Mouse (Mus musculus) hindbrain, embryonic 14.5 days (tissue): ENCODE measurements around the gene Txndc15. TPM values are rescaled to one million over a fixed set of nuclear protein-coding genes. Genes with fewer than 3 reads are reported as not detected.

Experiments used
- ATAC-seq: fragments of 200-750 bp; cut with Nextera tagmentation; 2 replicates; pipeline ENCODE4 v1.8.0; 2017; ENCODE audit warnings: moderate number of reproducible peaks, mild to moderate bottlenecking, moderate TSS enrichment, moderate library complexity; ENCODE audit not compliant: low FRiP score
- DNase-seq: peaks from one replicate; pipeline ENCODE4 v3.0.0-alpha.2; 2015; ENCODE audit warnings: low spot score
- H3K27ac ChIP-seq: fragments of 300-500 bp; sonication (generic); 2 replicates; pipeline ENCODE4 v1.5.1; 2014; ENCODE audit warnings: mild to moderate bottlenecking, moderate library complexity
- H3K27me3 ChIP-seq: fragments of 300-500 bp; sonication (generic); 2 replicates; pipeline ENCODE4 v1.6.1; 2014; ENCODE audit warnings: mild to moderate bottlenecking, low read length, mixed read lengths; ENCODE audit not compliant: control insufficient read depth, insufficient read depth
- H3K36me3 ChIP-seq: fragments of 300-500 bp; sonication (generic); replicated peaks from 2 replicates; pipeline ENCODE4 v1.6.1; 2014; ENCODE audit not compliant: control insufficient read depth, insufficient read depth
- H3K4me1 ChIP-seq: fragments of 300-500 bp; sonication (generic); replicated peaks from 2 replicates; pipeline ENCODE4 v1.6.1; 2014; ENCODE audit warnings: antibody characterized with exemption, low read length, mixed read lengths; ENCODE audit not compliant: control insufficient read depth, insufficient read depth
- H3K4me2 ChIP-seq: fragments of 300-500 bp; sonication (generic); replicated peaks from 2 replicates; pipeline ENCODE4 v1.6.1; 2014; ENCODE audit warnings: mild to moderate bottlenecking, moderate library complexity
- H3K4me3 ChIP-seq: fragments of 300-500 bp; sonication (generic); replicated peaks from 2 replicates; pipeline ENCODE4 v1.5.1; 2014; ENCODE audit warnings: mild to moderate bottlenecking, low read length
- H3K9ac ChIP-seq: fragments of 300-500 bp; sonication (generic); 2 replicates; pipeline ENCODE4 v1.6.1; 2014
- H3K9me3 ChIP-seq: fragments of 300-500 bp; sonication (generic); 2 replicates; pipeline ENCODE4 v1.6.1; 2016; ENCODE audit warnings: low read length; ENCODE audit not compliant: control insufficient read depth
- WGBS: fragments of 180-500 bp; shearing (Covaris S2); extraction: QIAGEN DNeasy Blood & Tissue Kit; methylation state at CpG from one replicate; pipeline ENCODE4 v1.1.7; 2014; 5-methylcytosine and 5-hydroxymethylcytosine counted together
- polyA plus RNA-seq: library from polyadenylated mRNA; unstranded; fragments of >200 nt; fragmentation: Nextera tagmentation; extraction: Ambion mirVana; gene quantifications from 2 replicates; pipeline ENCODE4 v1.2.1, GENCODE M21; 2014

The Txndc15 gene
- polyA plus RNA-seq = 144 and 145 TPM in 2 replicates

DNA sequence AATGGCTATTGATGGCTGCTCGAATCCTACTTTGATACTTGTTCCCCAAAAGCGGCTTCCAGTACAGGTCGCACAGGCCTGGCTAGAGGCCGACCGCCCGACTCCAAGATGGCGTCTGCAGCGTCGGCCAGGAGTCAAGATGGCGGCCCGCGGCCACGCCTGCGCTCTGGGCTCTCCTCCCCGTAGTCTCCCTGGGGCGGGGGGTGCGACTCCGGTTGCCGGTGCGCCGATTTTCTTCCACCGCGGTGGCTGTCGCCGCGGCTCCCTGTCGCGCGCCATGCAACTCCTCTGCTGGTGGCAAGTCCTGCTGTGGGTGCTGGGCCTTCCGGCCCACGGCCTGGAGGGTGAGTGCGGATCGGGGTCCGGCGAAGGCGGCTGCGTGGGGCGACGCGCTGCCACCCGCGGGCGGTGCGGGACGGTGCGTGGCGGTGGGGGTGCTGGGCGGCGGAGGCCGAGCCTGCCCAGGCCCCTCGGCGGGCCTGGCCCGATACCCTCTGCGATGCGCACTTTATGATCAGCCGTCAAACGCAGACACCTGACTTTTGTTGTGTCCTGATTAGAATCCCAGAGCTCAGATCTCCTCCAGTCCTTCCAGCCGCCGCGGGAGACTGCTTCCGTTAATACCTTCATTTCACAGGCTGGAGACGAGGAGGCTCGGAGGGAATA, at the start of gene Txndc15:
Gene Txndc15, plus strand, starts transcription at position 150 of the 666 bp plus-strand sequence.
- Histone ChIP-seq H3K36me3 (peaks cover 22% of the 10 kb centered on the region), H3K4me2 (peak within 1 kb of the TSS; percentile 51), H3K4me1 (peaks cover 15% of the 10 kb centered on the region; the same call in 1 of the 2 replicates), H3K27me3 (no peaks in the 10 kb centered on the region), H3K4me3 (peak within 1 kb of the TSS; percentile 76), H3K27ac (peak within 1 kb of the TSS; percentile 96), H3K9me3 (no peaks in the 10 kb centered on the region), H3K9ac (peak within 1 kb of the TSS; percentile 93)
- peak; percentile 89 for DNase-seq
- peak; percentile 95 for ATAC-seq
- under 1% methylated on average over 63 of the region's 63 CpGs for WGBS

- H3K9ac ChIP-seq = no peak overlapping the region
- 77% methylated on average over 6 of the region's 6 CpGs for WGBS
- ATAC-seq (no peak), DNase-seq (peak; percentile 44)
- peaks cover 97% of the 10 kb centered on the region for H3K36me3 ChIP-seq
- no peaks in the 10 kb centered on the region for H3K27me3 ChIP-seq
- H3K4me2 ChIP-seq = no peak overlapping the region
- no peaks in the 10 kb centered on the region for H3K4me1 ChIP-seq
- H3K9me3 ChIP-seq = no peaks in the 10 kb centered on the region
- H3K4me3 ChIP-seq = no peak overlapping the region
- no peak overlapping the region for H3K27ac ChIP-seq
Observed at GRCm38 (mm10) chr13:55668550-55668949, 45.9 kb upstream of the Txndc15 start.

GRCm38 (mm10) chr13:55672711-55673110, 41.7 kb upstream of the Txndc15 start:
- H3K4me1 ChIP-seq = no peaks in the 10 kb centered on the region
- H3K27me3 ChIP-seq = no peaks in the 10 kb centered on the region
- no peak overlapping the region for H3K9ac ChIP-seq
- no peaks in the 10 kb centered on the region for H3K9me3 ChIP-seq
- no peak for DNase-seq
- 98% methylated on average over 6 of the region's 6 CpGs for WGBS
- peaks cover 95% of the 10 kb centered on the region for H3K36me3 ChIP-seq
- H3K27ac ChIP-seq = no peak overlapping the region
- no peak overlapping the region for H3K4me3 ChIP-seq
- no peak for ATAC-seq
- no peak overlapping the region for H3K4me2 ChIP-seq

GRCm38 (mm10) chr13:55677364-55677763, 37.1 kb upstream of the Txndc15 start:
- Histone ChIP-seq H3K4me1 (no peaks in the 10 kb centered on the region), H3K36me3 (peaks cover 94% of the 10 kb centered on the region), H3K4me3 (no peak overlapping the region), H3K9me3 (no peaks in the 10 kb centered on the region), H3K9ac (no peak overlapping the region), H3K27ac (no peak overlapping the region), H3K4me2 (no peak overlapping the region), H3K27me3 (no peaks in the 10 kb centered on the region)
- DNase-seq = no peak
- 90% methylated on average over 8 of the region's 8 CpGs for WGBS
- ATAC-seq = no peak

GRCm38 (mm10) chr13:55682201-55682600, 32.2 kb upstream of the Txndc15 start:
- DNase-seq (no peak), ATAC-seq (no peak)
- no peaks in the 10 kb centered on the region for H3K27me3 ChIP-seq
- peaks cover 53% of the 10 kb centered on the region for H3K36me3 ChIP-seq
- no peak overlapping the region for H3K27ac ChIP-seq
- no peaks in the 10 kb centered on the region for H3K4me1 ChIP-seq
- WGBS = 88% methylated on average over 9 of the region's 9 CpGs
- no peak overlapping the region for H3K9ac ChIP-seq
- H3K4me2 ChIP-seq = no peak overlapping the region
- H3K4me3 ChIP-seq = no peak overlapping the region
- no peaks in the 10 kb centered on the region for H3K9me3 ChIP-seq

- no peak overlapping the region for H3K4me3 ChIP-seq
- ATAC-seq (no peak), DNase-seq (no peak)
- no peak overlapping the region for H3K27ac ChIP-seq
- no peaks in the 10 kb centered on the region for H3K4me1 ChIP-seq
- H3K9me3 ChIP-seq = no peaks in the 10 kb centered on the region
- H3K9ac ChIP-seq = no peak overlapping the region
- H3K4me2 ChIP-seq = no peak overlapping the region
- H3K36me3 ChIP-seq = peaks cover 39% of the 10 kb centered on the region
- 92% methylated on average over 3 of the region's 3 CpGs for WGBS
- no peaks in the 10 kb centered on the region for H3K27me3 ChIP-seq
Observed at GRCm38 (mm10) chr13:55683581-55683980, 30.9 kb upstream of the Txndc15 start.

GRCm38 (mm10) chr13:55686107-55686633, 28.3 kb upstream of the Txndc15 start:
- peaks cover 13% of the 10 kb centered on the region for H3K36me3 ChIP-seq
- H3K4me2 ChIP-seq = no peak overlapping the region
- 56% methylated on average over 9 of the region's 9 CpGs for WGBS
- H3K27ac ChIP-seq = peak overlapping the region; percentile 72
- no peaks in the 10 kb centered on the region for H3K9me3 ChIP-seq
- no peaks in the 10 kb centered on the region for H3K27me3 ChIP-seq
- peak overlapping the region; percentile 24; the same call in 1 of the 2 replicates for H3K9ac ChIP-seq
- peak; percentile 32 for DNase-seq
- H3K4me3 ChIP-seq = no peak overlapping the region
- H3K4me1 ChIP-seq = no peaks in the 10 kb centered on the region
- ATAC-seq = peak; percentile 84

DNA sequence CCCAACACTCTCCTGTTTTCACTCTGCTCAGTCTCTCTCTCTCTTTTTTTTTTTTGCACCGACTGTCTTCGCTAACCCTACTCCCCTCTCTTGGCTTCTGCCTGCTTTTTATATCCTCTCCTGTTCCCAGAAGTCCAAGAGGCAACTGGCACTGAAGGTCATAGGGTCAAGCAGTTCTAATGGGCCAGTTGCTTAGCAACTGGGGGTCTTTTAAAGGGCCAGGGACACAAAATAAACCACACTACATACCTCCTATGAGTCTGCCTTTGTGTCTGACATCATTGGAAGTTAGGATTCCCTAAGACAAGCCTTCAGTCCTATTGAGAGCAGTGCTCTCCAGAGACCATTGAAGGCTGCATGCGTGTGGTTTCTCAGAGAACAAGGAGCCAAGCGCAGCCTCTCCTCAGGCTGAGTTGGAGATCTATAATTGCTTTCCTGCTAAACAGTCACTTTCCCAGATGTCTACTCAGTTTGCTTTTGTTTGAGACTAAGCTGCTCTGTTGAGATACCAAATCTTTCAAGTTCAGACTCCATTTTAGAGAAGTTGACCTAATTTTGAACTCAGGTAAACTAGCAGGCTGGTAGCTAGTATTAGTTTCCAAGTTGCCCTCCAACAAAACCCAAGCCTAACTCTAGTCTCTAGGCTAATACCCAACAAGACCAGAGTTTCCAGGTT, 26.4 kb upstream of the Txndc15 start:
- Histone ChIP-seq H3K4me2 (no peak overlapping the region), H3K4me3 (no peak overlapping the region), H3K36me3 (0 out of 2 replicates have a peak, but pooled peaks cover 5% of the 10 kb centered on the region), H3K9ac (no peak overlapping the region), H3K27me3 (no peaks in the 10 kb centered on the region), H3K27ac (no peak overlapping the region), H3K4me1 (no peaks in the 10 kb centered on the region), H3K9me3 (no peaks in the 10 kb centered on the region)
- no peak for ATAC-seq
- DNase-seq = no peak
- WGBS = 4% methylated on average over 4 of the region's 4 CpGs

GRCm38 (mm10) chr13:55692535-55693242, 21.8 kb upstream of the Txndc15 start, which contains the start of gene B230219D22Rik:
Gene B230219D22Rik, plus strand, starts transcription at chr13:55693124.
- Histone ChIP-seq H3K27me3 (no peaks in the 10 kb centered on the region), H3K4me3 (peak within 1 kb of the TSS; percentile 99), H3K4me2 (peak within 1 kb of the TSS; percentile 77), H3K4me1 (peaks cover 17% of the 10 kb centered on the region), H3K9ac (peak within 1 kb of the TSS; percentile 100), H3K36me3 (no peaks in the 10 kb centered on the region), H3K27ac (peak within 1 kb of the TSS; percentile 97), H3K9me3 (no peaks in the 10 kb centered on the region)
- ATAC-seq = peak; percentile 98
- 3% methylated on average over 47 of the region's 51 CpGs for WGBS
- DNase-seq = peak; percentile 95
